ENCODE assay signal across 25 mouse cellular contexts in genomic region chr8:124242913-124243312, GRCm38 (mm10). TPM values are rescaled to one million over a fixed set of nuclear protein-coding genes. Genes with fewer than 3 reads are reported as not detected.
DNase-seq lines count a peak whose midpoint lies in the region; ATAC-seq lines count a peak whose summit lies in the region.
"Had no signal": no experiment of that assay in that cellular context is flagged by ENCODE, and none has a peak within 500 bp of the region (broad histone marks: within the 10 kb centered on the region; RNA-seq: fewer than 3 reads in every experiment).

No protein-coding gene starts in this region.

- no peak overlapping the region for H3K4me3 ChIP-seq in intestine, embryonic 14.5 days (ENCODE audit: low read depth, low read length)
- H3K4me3 ChIP-seq in intestine, embryonic 15.5 days (replicated peaks), result no peak overlapping the region
- H3K4me3 ChIP-seq: embryonic facial prominence, embryonic 10.5 days; embryonic facial prominence, embryonic 13.5 days; erythroblast, embryonic 14.5 days; forebrain, embryonic 12.5 days; forebrain, embryonic 15.5 days; heart, embryonic 12.5 days; heart, embryonic 15.5 days; hindbrain, embryonic 10.5 days; hindbrain, embryonic 13.5 days had no signal

- peak overlapping the region; percentile 67; the same call in 1 of the 2 replicates for H3K27ac ChIP-seq in intestine, embryonic 14.5 days (ENCODE audit: low read depth)
- H3K27ac ChIP-seq in intestine, embryonic 15.5 days, result no peak overlapping the region
- H3K27ac ChIP-seq: embryonic facial prominence, embryonic 10.5 days; embryonic facial prominence, embryonic 13.5 days; forebrain, embryonic 12.5 days; forebrain, embryonic 15.5 days; heart, embryonic 15.5 days; hindbrain, embryonic 10.5 days had no signal

- H3K4me1 ChIP-seq in intestine, embryonic 14.5 days (replicated peaks; ENCODE audit: control insufficient read depth, insufficient read depth, low read length), result peaks cover 24% of the 10 kb centered on the region
- H3K4me1 ChIP-seq in intestine, embryonic 15.5 days (replicated peaks), result peaks cover 31% of the 10 kb centered on the region

- H3K9ac ChIP-seq in intestine, embryonic 14.5 days (ENCODE audit: low read length), result no peak overlapping the region
- no peak overlapping the region for H3K9ac ChIP-seq in intestine, embryonic 15.5 days
- H3K9ac ChIP-seq: embryonic facial prominence, embryonic 13.5 days; forebrain, embryonic 12.5 days; forebrain, embryonic 15.5 days; heart, embryonic 12.5 days; heart, embryonic 15.5 days; hindbrain, embryonic 13.5 days had no signal

- peaks cover 6% of the 10 kb centered on the region; the same call in 1 of the 2 replicates for H3K9me3 ChIP-seq in intestine, embryonic 14.5 days (ENCODE audit: control insufficient read depth, low read length)
- H3K9me3 ChIP-seq in intestine, embryonic 15.5 days, result no peaks in the 10 kb centered on the region
- H3K9me3 ChIP-seq: forebrain, embryonic 15.5 days had no signal

- peaks cover 8% of the 10 kb centered on the region; the same call in 1 of the 2 replicates for H3K36me3 ChIP-seq in intestine, embryonic 14.5 days (ENCODE audit: control insufficient read depth, insufficient read depth, low read length)
- peaks cover 11% of the 10 kb centered on the region for H3K36me3 ChIP-seq in intestine, embryonic 15.5 days

- WGBS in intestine, embryonic 14.5 days, result 95% methylated on average over 5 of the region's 5 CpGs
- 88% methylated on average over 5 of the region's 5 CpGs for WGBS in intestine, embryonic 15.5 days

- no peak for ATAC-seq in intestine, embryonic 14.5 days (replicated peaks; ENCODE audit: low FRiP score, low TSS enrichment, low read depth)
- ATAC-seq in intestine, embryonic 15.5 days, result no peak
- ATAC-seq: forebrain, embryonic 15.5 days had no signal

- H3K4me2 ChIP-seq in intestine, embryonic 14.5 days (ENCODE audit: low read length), result no peak overlapping the region
- H3K4me2 ChIP-seq in intestine, embryonic 15.5 days (replicated peaks), result no peak overlapping the region
- H3K4me2 ChIP-seq: embryonic facial prominence, embryonic 13.5 days; forebrain, embryonic 12.5 days; forebrain, embryonic 15.5 days; heart, embryonic 12.5 days; heart, embryonic 15.5 days; hindbrain, embryonic 13.5 days had no signal

- DNase-seq in intestine, embryonic 14.5 days (ENCODE audit: low spot score), result no peak
- DNase-seq in kidney, adult 8-10 months, result peak; percentile 44 to 57
- DNase-seq in kidney, postnatal 14 days, result no peak
- DNase-seq in kidney, postnatal 36 days, result peak; percentile 50 to 53
- no peak for DNase-seq in kidney, postnatal 10 days
- DNase-seq: adrenal gland, adult 8-10 months; adrenal gland, postnatal 25 days; cerebellum, adult 11-12 months; cerebellum, adult 8-10 months; cerebellum, postnatal 10 days; cerebellum, postnatal 36 days; embryo, embryonic 11 days; gastrocnemius, postnatal 25 days; heart, postnatal 10 days; heart, postnatal 36 days had no signal

- H3K27me3 ChIP-seq in intestine, embryonic 14.5 days (replicated peaks; ENCODE audit: control insufficient read depth, insufficient read depth, low read length), result no peaks in the 10 kb centered on the region
- no peaks in the 10 kb centered on the region for H3K27me3 ChIP-seq in intestine, embryonic 15.5 days (replicated peaks)
- H3K27me3 ChIP-seq: embryonic facial prominence, embryonic 13.5 days; forebrain, embryonic 12.5 days; forebrain, embryonic 15.5 days; heart, embryonic 15.5 days; hindbrain, embryonic 13.5 days had no signal

RNA-seq across cellular contexts. Expression of gene Galnt2, which starts 11.7 kb away (rescaled TPM):
- polyA plus RNA-seq in intestine, embryonic 14.5 days (2014; fragmentation: Nextera tagmentation; extraction: Ambion mirVana), result 60.5 and 63.9 TPM in 2 replicates
- polyA plus RNA-seq in intestine, embryonic 15.5 days (2015; fragmentation: Nextera tagmentation; extraction: Ambion mirVana), result 58.8 and 66.9 TPM in 2 replicates

Comparison
In these comparisons a context has a peak if more than half of its experiments do, and no peak if none do; other contexts are left out.
1. DNase-seq: peak in kidney, adult 8-10 months (2 of 2) and kidney, postnatal 36 days (2 of 2); none in intestine, embryonic 14.5 days (single experiment), kidney, postnatal 14 days (single experiment) and kidney, postnatal 10 days (single experiment).